Mouse (Mus musculus) liver, postnatal 0 days (tissue): Measurements from ENCODE around the gene Tbx5. TPM values are rescaled to one million over a fixed set of nuclear protein-coding genes. Genes with fewer than 3 reads are reported as not detected.

Experiments
- ATAC-seq: fragments of 200-750 bp; cut with Nextera tagmentation; 2 replicates; pipeline ENCODE4 v1.8.0; 2017; ENCODE audit warnings: mild to moderate bottlenecking, moderate library complexity
- DNase-seq: peaks from one replicate; pipeline ENCODE4 v3.0.0-alpha.2; 2016
- H3K27ac ChIP-seq: fragments of 300-500 bp; sonication (generic); 2 replicates; pipeline ENCODE4 v1.5.1; 2014; ENCODE audit warnings: antibody characterized with exemption, moderate library complexity, mild to moderate bottlenecking, low read depth
- H3K27me3 ChIP-seq: fragments of 300-500 bp; sonication (generic); 2 replicates; pipeline ENCODE4 v1.6.1; 2014; ENCODE audit warnings: low read length, control low read depth, mixed read lengths; ENCODE audit not compliant: insufficient read depth
- H3K36me3 ChIP-seq: fragments of 300-500 bp; sonication (generic); replicated peaks from 2 replicates; pipeline ENCODE4 v1.6.1; 2014; ENCODE audit warnings: mild to moderate bottlenecking, control low read depth, low read length, moderate library complexity, mixed read lengths; ENCODE audit not compliant: insufficient read depth
- H3K4me1 ChIP-seq: fragments of 300-500 bp; sonication (generic); 2 replicates; pipeline ENCODE4 v1.6.1; 2014; ENCODE audit warnings: antibody characterized with exemption, mild to moderate bottlenecking, control low read depth; ENCODE audit not compliant: insufficient read depth
- H3K4me2 ChIP-seq: fragments of 300-500 bp; sonication (generic); 2 replicates; pipeline ENCODE4 v1.6.1; 2014; ENCODE audit warnings: low read depth, mild to moderate bottlenecking, low read length, moderate library complexity, mixed read lengths
- H3K4me3 ChIP-seq: fragments of 300-500 bp; sonication (generic); 2 replicates; pipeline ENCODE4 v1.5.1; 2014; ENCODE audit warnings: low read depth, low read length
- H3K9ac ChIP-seq: fragments of 300-500 bp; sonication (generic); replicated peaks from 2 replicates; pipeline ENCODE4 v1.6.1; 2014; ENCODE audit warnings: mild to moderate bottlenecking, moderate library complexity
- H3K9me3 ChIP-seq: fragments of 300-500 bp; sonication (generic); 2 replicates; pipeline ENCODE4 v1.6.1; 2016; ENCODE audit warnings: mild to moderate bottlenecking, control low read depth, low read length, mixed read lengths
- CTCF ChIP-seq: sonication (generic); IDR thresholded peaks from 2 replicates; pipeline ENCODE4 v1.5.1; 2016; ENCODE audit warnings: antibody characterized with exemption, low read depth
- EP300 ChIP-seq: IDR thresholded peaks from 2 replicates; pipeline ENCODE4 v1.6.1; 2016; ENCODE audit warnings: antibody characterized with exemption, low read depth, mild to moderate bottlenecking
- WGBS: fragments of 180-500 bp; shearing (Covaris S2); extraction: QIAGEN DNeasy Blood & Tissue Kit; methylation state at CpG from one replicate; pipeline ENCODE4 v1.1.7; 2014; ENCODE audit not compliant: insufficient replicate concordance; 5-methylcytosine and 5-hydroxymethylcytosine counted together
- polyA plus RNA-seq: library from polyadenylated mRNA; unstranded; fragments of >200 nt; fragmentation: Nextera tagmentation; extraction: Ambion mirVana; gene quantifications from 2 replicates; pipeline ENCODE4 v1.2.1, GENCODE M21; 2015

Tbx5 gene
- polyA plus RNA-seq, 1 experiment from 2014 or later, result not detected

DNA sequence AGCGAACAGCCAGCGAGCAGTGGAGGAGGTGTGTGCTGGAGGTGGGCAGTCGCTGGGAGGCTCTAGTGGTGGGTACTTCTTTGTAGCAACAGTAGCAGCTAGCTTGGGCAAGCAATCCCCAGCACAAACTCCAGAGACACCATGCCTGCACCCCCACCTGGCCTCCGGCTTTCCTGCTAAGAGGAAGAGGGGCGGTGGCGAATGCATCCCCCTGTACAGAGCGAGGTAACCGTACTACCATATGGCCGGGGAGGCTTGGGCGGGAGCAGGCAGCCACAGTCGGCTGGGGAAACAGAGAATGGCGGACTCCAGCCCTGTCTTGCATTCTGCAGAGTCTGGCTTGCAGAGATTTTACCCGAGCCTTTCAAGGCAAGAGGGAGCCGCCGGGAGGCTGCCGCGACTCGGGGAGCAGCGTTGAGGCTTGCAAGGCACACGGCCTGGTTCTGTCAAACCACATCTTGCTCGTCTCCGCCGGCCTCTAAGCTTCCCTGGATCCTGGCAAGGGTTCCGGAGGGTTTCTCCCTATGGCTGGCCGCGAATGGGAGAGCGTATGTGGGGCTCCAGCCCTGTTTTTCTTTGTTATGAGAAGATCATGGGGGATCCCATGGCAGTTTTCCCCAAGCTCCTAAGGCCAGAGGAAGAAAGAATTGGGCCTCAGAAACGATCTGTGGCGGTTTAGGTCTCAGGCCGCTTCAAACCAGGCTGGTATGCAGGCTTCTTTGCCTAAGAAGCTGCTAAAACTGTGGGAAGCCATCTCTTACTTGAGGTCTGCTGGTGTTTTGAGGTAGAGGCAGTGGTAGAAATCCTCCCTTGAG, 2.8 kb downstream of the Tbx5 start:
- Histone ChIP-seq H3K4me3 (no peak overlapping the region), H3K4me2 (no peak overlapping the region), H3K4me1 (no peaks in the 10 kb centered on the region; the same call in 1 of the 2 replicates), H3K27ac (no peak overlapping the region), H3K36me3 (no peaks in the 10 kb centered on the region), H3K9me3 (no peaks in the 10 kb centered on the region), H3K9ac (no peak overlapping the region), H3K27me3 (peaks cover 98% of the 10 kb centered on the region)
- DNase-seq, result no peak
- ATAC-seq, result no peak
- WGBS, result 2% methylated on average over 30 of the region's 30 CpGs
- TF ChIP-seq EP300, result no peak
- TF ChIP-seq CTCF, result no peak

DNA sequence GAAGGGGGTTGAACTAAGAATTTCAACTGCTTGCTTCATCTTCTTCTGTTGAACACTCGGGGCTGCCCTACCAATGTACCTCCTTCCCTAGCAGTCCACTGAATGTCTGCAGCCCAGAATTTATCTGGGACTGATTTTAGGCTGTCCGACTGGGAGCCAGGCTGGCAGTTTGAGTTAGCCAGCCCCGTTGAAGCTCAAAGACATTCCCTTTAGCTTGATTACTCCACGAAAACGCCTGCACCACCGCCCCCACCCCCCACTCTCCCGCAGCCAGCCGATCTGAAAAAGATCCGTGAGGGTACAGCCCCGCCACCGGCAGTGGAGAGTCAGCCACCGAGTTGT, 3.4 kb downstream of the Tbx5 start:
- Histone ChIP-seq H3K4me1 (no peaks in the 10 kb centered on the region; the same call in 1 of the 2 replicates), H3K9ac (no peak overlapping the region), H3K27me3 (peaks cover 98% of the 10 kb centered on the region), H3K27ac (no peak overlapping the region), H3K4me2 (no peak overlapping the region), H3K9me3 (no peaks in the 10 kb centered on the region), H3K36me3 (no peaks in the 10 kb centered on the region), H3K4me3 (no peak overlapping the region)
- ATAC-seq (no peak), DNase-seq (no peak)
- 4% methylated on average over 12 of the region's 12 CpGs for WGBS
- no peak for TF ChIP-seq EP300
- no peak for TF ChIP-seq CTCF

DNA sequence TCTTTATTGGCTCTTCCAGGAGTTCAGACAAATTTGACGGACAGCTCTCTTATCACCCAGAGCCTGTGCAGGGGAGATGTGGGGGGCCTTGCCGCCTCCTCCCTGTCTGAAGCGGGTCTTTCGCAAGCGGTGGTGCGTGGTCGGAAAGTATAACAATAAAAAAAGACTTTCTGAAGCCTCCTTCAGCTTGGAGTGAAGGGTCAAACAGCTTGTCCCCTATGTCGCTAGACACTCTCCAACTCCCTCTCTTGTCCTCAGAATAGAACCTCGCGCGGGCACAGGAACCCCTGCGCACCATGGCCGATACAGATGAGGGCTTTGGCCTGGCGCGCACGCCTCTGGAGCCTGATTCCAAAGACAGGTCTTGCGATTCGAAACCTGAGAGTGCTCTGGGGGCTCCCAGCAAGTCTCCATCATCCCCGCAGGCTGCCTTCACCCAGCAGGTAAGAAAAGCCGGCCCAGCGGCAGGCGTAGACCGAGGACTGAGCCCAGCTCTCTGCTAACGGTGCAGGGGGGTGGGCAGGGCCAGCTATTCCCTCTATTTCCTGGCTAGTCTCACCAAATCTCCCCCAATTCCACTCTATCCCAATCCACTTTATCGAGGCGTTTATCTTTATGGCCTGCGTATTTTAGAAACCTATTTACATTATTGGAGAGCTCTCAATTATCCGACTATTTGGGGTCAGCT, 4.3 kb downstream of the Tbx5 start:
- no peak for DNase-seq
- H3K36me3 ChIP-seq, result no peaks in the 10 kb centered on the region
- H3K4me3 ChIP-seq, result no peak overlapping the region
- peaks cover 98% of the 10 kb centered on the region for H3K27me3 ChIP-seq
- no peak for ATAC-seq
- no peaks in the 10 kb centered on the region; the same call in 1 of the 2 replicates for H3K4me1 ChIP-seq
- H3K4me2 ChIP-seq, result no peak overlapping the region
- no peak overlapping the region for H3K9ac ChIP-seq
- TF ChIP-seq CTCF (no peak), EP300 (no peak)
- no peaks in the 10 kb centered on the region for H3K9me3 ChIP-seq
- WGBS, result 3% methylated on average over 28 of the region's 28 CpGs
- no peak overlapping the region for H3K27ac ChIP-seq

DNA sequence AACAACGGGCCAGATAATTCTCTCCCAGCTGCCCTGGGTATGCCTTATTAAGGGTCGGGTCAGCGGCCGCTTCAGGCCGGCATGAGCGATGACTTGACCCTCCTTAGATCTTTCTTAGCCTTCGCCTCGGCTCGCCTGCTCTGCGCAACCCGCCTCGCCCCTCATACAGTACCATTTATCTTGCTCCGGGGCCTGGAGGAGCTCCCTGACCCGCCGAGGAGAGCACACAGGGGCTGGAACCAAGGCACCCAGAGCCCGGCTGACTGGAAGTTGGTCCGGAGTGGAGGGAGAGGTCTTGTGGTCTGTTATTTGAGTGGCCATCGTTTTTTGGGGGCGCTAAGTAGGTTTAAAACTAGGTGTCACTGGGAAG, 4.8 kb downstream of the Tbx5 start:
- Histone ChIP-seq H3K36me3 (no peaks in the 10 kb centered on the region), H3K9ac (no peak overlapping the region), H3K9me3 (no peaks in the 10 kb centered on the region), H3K4me2 (no peak overlapping the region), H3K27me3 (peaks cover 98% of the 10 kb centered on the region), H3K4me1 (no peaks in the 10 kb centered on the region), H3K4me3 (no peak overlapping the region), H3K27ac (no peak overlapping the region)
- WGBS, result 3% methylated on average over 19 of the region's 19 CpGs
- ATAC-seq (no peak), DNase-seq (no peak)
- TF ChIP-seq EP300 (no peak), CTCF (no peak)

DNA sequence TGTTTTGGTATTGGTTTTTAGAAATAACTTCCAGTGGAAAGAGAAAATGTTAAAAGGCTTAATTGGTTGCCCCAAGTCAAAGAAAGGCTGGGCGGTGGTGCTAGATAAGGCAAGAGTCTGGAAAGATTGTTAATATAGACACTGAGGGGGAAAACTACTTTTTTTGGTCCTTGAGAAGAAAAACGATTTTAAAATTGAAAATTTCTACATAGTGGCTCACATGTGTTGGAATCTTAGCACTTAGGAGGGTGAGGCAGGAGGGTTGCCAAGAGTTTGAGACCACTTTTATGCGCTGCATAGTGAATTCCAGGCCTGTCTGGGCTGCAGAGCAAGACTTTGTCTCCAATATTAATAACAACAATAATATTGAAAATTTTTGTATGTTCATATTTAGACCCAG, 5.4 kb downstream of the Tbx5 start:
- Histone ChIP-seq H3K4me1 (no peaks in the 10 kb centered on the region), H3K27me3 (peaks cover 98% of the 10 kb centered on the region), H3K9me3 (no peaks in the 10 kb centered on the region), H3K4me3 (no peak overlapping the region), H3K9ac (no peak overlapping the region), H3K27ac (no peak overlapping the region), H3K4me2 (no peak overlapping the region), H3K36me3 (no peaks in the 10 kb centered on the region)
- WGBS, result 15% methylated on average over 3 of the region's 3 CpGs
- TF ChIP-seq CTCF (no peak), EP300 (no peak)
- ATAC-seq, result no peak
- DNase-seq, result no peak

DNA sequence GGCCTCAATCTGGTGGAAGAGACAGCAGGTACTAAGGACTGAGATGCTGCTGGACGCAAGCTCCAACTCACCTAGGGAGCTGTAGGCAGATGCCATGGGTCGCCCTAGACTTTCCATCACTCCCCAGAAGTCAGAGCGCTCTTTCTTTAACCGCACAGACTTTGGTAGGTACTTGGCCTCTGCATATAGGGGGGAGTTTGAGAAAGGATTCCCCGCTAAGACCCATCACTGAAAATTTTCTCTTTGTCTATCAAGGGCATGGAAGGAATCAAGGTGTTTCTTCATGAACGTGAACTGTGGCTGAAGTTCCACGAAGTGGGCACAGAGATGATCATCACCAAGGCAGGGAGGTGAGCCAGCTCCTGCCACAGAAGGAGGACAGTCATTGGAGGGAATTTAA, 6.0 kb downstream of the Tbx5 start:
- H3K4me1 ChIP-seq, result no peaks in the 10 kb centered on the region
- no peak for TF ChIP-seq CTCF
- TF ChIP-seq EP300, result no peak

More for the DNA sequence above, 6.0 kb downstream of the Tbx5 start:
- H3K4me2 ChIP-seq, result no peak overlapping the region
- H3K36me3 ChIP-seq, result no peaks in the 10 kb centered on the region
- no peak overlapping the region for H3K9ac ChIP-seq
- no peak for ATAC-seq
- no peak overlapping the region for H3K27ac ChIP-seq
- H3K4me3 ChIP-seq, result no peak overlapping the region
- 8% methylated on average over 7 of the region's 7 CpGs for WGBS
- DNase-seq, result no peak
- no peaks in the 10 kb centered on the region for H3K9me3 ChIP-seq
- peaks cover 98% of the 10 kb centered on the region for H3K27me3 ChIP-seq
